8 mouse cellular contexts compared by ENCODE assay signal in the genomic region with DNA sequence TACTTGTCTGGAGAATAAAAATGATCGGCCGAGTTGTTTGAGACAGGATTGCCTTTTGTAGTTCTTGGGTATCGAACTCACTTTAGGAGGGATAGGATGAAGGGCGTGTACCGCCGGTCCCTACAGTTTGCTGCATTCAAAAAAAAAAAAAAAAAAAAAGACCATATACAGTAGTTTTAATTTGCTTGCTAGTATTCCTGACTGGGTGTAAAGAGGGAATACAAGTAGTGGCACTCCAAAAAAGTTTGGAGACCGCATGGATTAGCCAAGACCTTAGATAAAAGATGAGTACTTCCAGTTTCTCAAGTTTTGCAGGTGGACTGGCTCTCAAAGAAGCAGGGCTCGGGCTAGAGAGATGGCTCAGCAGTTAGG. TPM values are rescaled to one million over a fixed set of nuclear protein-coding genes. Genes with fewer than 3 reads are reported as not detected.
DNase-seq lines count a peak whose midpoint lies in the region; ATAC-seq and TF ChIP-seq lines count a peak whose summit lies in the region.

No protein-coding gene starts in this region.

- no peaks in the 10 kb centered on the region for H3K9me3 ChIP-seq in forebrain, embryonic 15.5 days
- no peaks in the 10 kb centered on the region for H3K9me3 ChIP-seq in liver, embryonic 14.5 days (ENCODE audit: control insufficient read depth, low read length)

- no peak for TF ChIP-seq CTCF in C2C12 (IDR thresholded peaks at IDR 0.05; ENCODE audit: control insufficient read depth, insufficient read depth, insufficient read length)
- TF ChIP-seq CTCF in liver, embryonic 14.5 days (IDR thresholded peaks at IDR 0.05; ENCODE audit: low read depth), result no peak

- peak overlapping the region; percentile 62 for H3K9ac ChIP-seq in forebrain, embryonic 15.5 days (replicated peaks)
- H3K9ac ChIP-seq in liver, embryonic 14.5 days (replicated peaks), result peak overlapping the region; percentile 96

- peak overlapping the region; percentile 68 for H3K27ac ChIP-seq in forebrain, embryonic 15.5 days (replicated peaks)
- H3K27ac ChIP-seq in liver, embryonic 14.5 days, result peak overlapping the region; percentile 62; the same call in 1 of the 2 replicates

- H3K4me3 ChIP-seq in C2C12 (ENCODE audit: insufficient read depth, poor library complexity, severe bottlenecking), result peak overlapping the region; percentile 95
- H3K4me3 ChIP-seq in forebrain, embryonic 15.5 days, result peak overlapping the region; percentile 97
- H3K4me3 ChIP-seq in liver, embryonic 14.5 days (ENCODE audit: insufficient read depth in 1 of 2, low read depth in 2 of 2, low read length in 2 of 2), result peak overlapping the region; percentile 98 to 99

- intact Hi-C loops in heart, postnatal 36 days (cut with DNase I), result no loop called here

- 13% methylated on average over 8 of the region's 8 CpGs for WGBS in forebrain, embryonic 15.5 days
- 5% methylated on average over 8 of the region's 8 CpGs for WGBS in liver, embryonic 14.5 days (ENCODE audit: insufficient replicate concordance)

- TF ChIP-seq EP300 in liver, embryonic 14.5 days (IDR thresholded peaks at IDR 0.05; ENCODE audit: low read depth), result no peak

- H3K79me2 ChIP-seq in C2C12 (ENCODE audit: control insufficient read depth, insufficient read depth), result peaks cover 58% of the 10 kb centered on the region

- peak overlapping the region; percentile 99 for H3ac ChIP-seq in C2C12 (ENCODE audit: control insufficient read depth, insufficient read length, low read depth)

- peaks cover 22% of the 10 kb centered on the region for H3K4me1 ChIP-seq in forebrain, embryonic 15.5 days
- H3K4me1 ChIP-seq in liver, embryonic 14.5 days (replicated peaks; ENCODE audit: control insufficient read depth in 2 of 2, insufficient read depth in 2 of 2, low read length in 1 of 2), result peaks cover 9 to 11% of the 10 kb centered on the region in 2 experiments

- H3K4me2 ChIP-seq in forebrain, embryonic 15.5 days (replicated peaks), result peak overlapping the region; percentile 87
- peak overlapping the region; percentile 88 for H3K4me2 ChIP-seq in liver, embryonic 14.5 days (ENCODE audit: low read depth)

- H3K27me3 ChIP-seq in C2C12 (ENCODE audit: control insufficient read depth, insufficient read depth, insufficient read length), result no peaks in the 10 kb centered on the region
- no peaks in the 10 kb centered on the region for H3K27me3 ChIP-seq in forebrain, embryonic 15.5 days
- H3K27me3 ChIP-seq in liver, embryonic 14.5 days (ENCODE audit: control insufficient read depth, insufficient read depth, low read length), result no peaks in the 10 kb centered on the region

- peak; percentile 88 for DNase-seq in heart, adult 11 months
- DNase-seq in heart, postnatal 36 days, result no peak
- no peak for DNase-seq in liver, embryonic 14.5 days (ENCODE audit: low read depth in 3 of 3, low spot score in 3 of 3)
- DNase-seq in left cerebral cortex, adult 18-20 months (ENCODE audit: low spot score in 2 of 2), result no peak
- no peak for DNase-seq in layer of hippocampus, adult 18-20 months (ENCODE audit: low spot score in 2 of 2)
- DNase-seq in gastrocnemius, postnatal 10 days, result no peak

- H3K36me3 ChIP-seq in C2C12 (ENCODE audit: control insufficient read depth, insufficient read depth), result peaks cover 46% of the 10 kb centered on the region
- peaks cover 32% of the 10 kb centered on the region for H3K36me3 ChIP-seq in forebrain, embryonic 15.5 days
- H3K36me3 ChIP-seq in liver, embryonic 14.5 days (replicated peaks; ENCODE audit: control insufficient read depth, insufficient read depth, low read depth), result peaks cover 38% of the 10 kb centered on the region

- no peak for ATAC-seq in forebrain, embryonic 15.5 days (replicated peaks)
- no peak for ATAC-seq in liver, embryonic 14.5 days (ENCODE audit: insufficient read depth)

- peaks cover 53% of the 10 kb centered on the region for H3K79me3 ChIP-seq in C2C12 (ENCODE audit: low read depth)

TF ChIP-seq in C2C12, 6 proteins besides CTCF, POLR2A, EP300 and RAD21:
- no peak for TF ChIP-seq CEBPB (IDR thresholded peaks at IDR 0.05; ENCODE audit: low read depth)
- no peak for TF ChIP-seq USF1 (IDR thresholded peaks at IDR 0.05; ENCODE audit: low read depth)
- no peak for TF ChIP-seq MAX (IDR thresholded peaks at IDR 0.05)
- TF ChIP-seq MYOG (IDR thresholded peaks at IDR 0.05; ENCODE audit: control insufficient read depth, extremely low read depth, insufficient read length), result no peak
- no peak for TF ChIP-seq FOSL1 (IDR thresholded peaks at IDR 0.05; ENCODE audit: insufficient read depth, low read length, poor library complexity, severe bottlenecking)
- no peak for TF ChIP-seq MYOD1 (IDR thresholded peaks at IDR 0.05; ENCODE audit: control insufficient read depth, insufficient read length, low read depth)

RNA-seq across cellular contexts. Expression of a gene that starts 1.1 kb away (rescaled TPM):
- total RNA-seq in heart, postnatal 36 days (2021), result 100 to 1,000 TPM; 174 to 177 TPM
- polyA plus RNA-seq in C2C12 (2012; fragmentation: generic; extraction: Trizol), result 187 TPM
- 372 and 377 TPM in 2 replicates for polyA plus RNA-seq in forebrain, embryonic 15.5 days (2015; fragmentation: Nextera tagmentation; extraction: Ambion mirVana)
- 76.9 and 99.9 TPM in 2 replicates for polyA plus RNA-seq in liver, embryonic 14.5 days (2012; rRNA removed)
- 321 and 328 TPM in 2 replicates for polyA plus RNA-seq in liver, embryonic 14.5 days (2014; fragmentation: Nextera tagmentation; extraction: Ambion mirVana)
- 100 to 1,000 TPM; 103 to 122 TPM for total RNA-seq in left cerebral cortex, adult 18-20 months (2021)
- total RNA-seq in layer of hippocampus, adult 18-20 months (2021), result 100 to 1,000 TPM in 1 of 2 experiments, 10 to 100 TPM in 1; 96.7 to 100 TPM
- total RNA-seq in gastrocnemius, postnatal 10 days (2021), result 100 to 1,000 TPM; 158 to 163 TPM

RNA-seq across cellular contexts. Expression of a gene that starts 10.4 kb away (rescaled TPM):
- total RNA-seq in heart, postnatal 36 days (2021), result 100 to 1,000 TPM; 209 to 229 TPM
- 15.2 TPM for polyA plus RNA-seq in C2C12 (2012; fragmentation: generic; extraction: Trizol)
- 11.6 and 12.8 TPM in 2 replicates for polyA plus RNA-seq in forebrain, embryonic 15.5 days (2015; fragmentation: Nextera tagmentation; extraction: Ambion mirVana)
- polyA plus RNA-seq in liver, embryonic 14.5 days (2012; rRNA removed), result 0.71 and 0.98 TPM in 2 replicates
- 1.4 and 2.1 TPM in 2 replicates for polyA plus RNA-seq in liver, embryonic 14.5 days (2014; fragmentation: Nextera tagmentation; extraction: Ambion mirVana)
- total RNA-seq in left cerebral cortex, adult 18-20 months (2021), result 10 to 100 TPM; 85.1 to 93.3 TPM
- 10 to 100 TPM; 75.7 to 89.4 TPM for total RNA-seq in layer of hippocampus, adult 18-20 months (2021)
- total RNA-seq in gastrocnemius, postnatal 10 days (2021), result 10 to 100 TPM; 48.9 to 49.3 TPM

RNA-seq across cellular contexts. Expression of a gene that starts 11.1 kb away (rescaled TPM):
- total RNA-seq in heart, postnatal 36 days (2021), result 1 to 10 TPM; 4.0 to 6.1 TPM
- 6.9 TPM for polyA plus RNA-seq in C2C12 (2012; fragmentation: generic; extraction: Trizol)
- polyA plus RNA-seq in forebrain, embryonic 15.5 days (2015; fragmentation: Nextera tagmentation; extraction: Ambion mirVana), result 28.2 and 28.8 TPM in 2 replicates
- polyA plus RNA-seq in liver, embryonic 14.5 days (2012; rRNA removed), result 5.2 and 7.1 TPM in 2 replicates
- polyA plus RNA-seq in liver, embryonic 14.5 days (2014; fragmentation: Nextera tagmentation; extraction: Ambion mirVana), result 4.7 and 5.4 TPM in 2 replicates
- 10 to 100 TPM; 22.6 to 25.9 TPM for total RNA-seq in left cerebral cortex, adult 18-20 months (2021)
- total RNA-seq in layer of hippocampus, adult 18-20 months (2021), result 10 to 100 TPM; 23.8 to 24.4 TPM
- 1 to 10 TPM; 4.9 to 6.0 TPM for total RNA-seq in gastrocnemius, postnatal 10 days (2021)

RNA-seq across cellular contexts. Expression of a gene that starts 37.3 kb away (rescaled TPM):
- 10 to 100 TPM; 26.6 to 33.0 TPM for total RNA-seq in heart, postnatal 36 days (2021)
- 43.0 TPM for polyA plus RNA-seq in C2C12 (2012; fragmentation: generic; extraction: Trizol)
- 70.3 and 70.5 TPM in 2 replicates for polyA plus RNA-seq in forebrain, embryonic 15.5 days (2015; fragmentation: Nextera tagmentation; extraction: Ambion mirVana)
- polyA plus RNA-seq in liver, embryonic 14.5 days (2012; rRNA removed), result 19.7 and 25.7 TPM in 2 replicates
- 50.5 and 52.2 TPM in 2 replicates for polyA plus RNA-seq in liver, embryonic 14.5 days (2014; fragmentation: Nextera tagmentation; extraction: Ambion mirVana)
- 10 to 100 TPM; 30.6 to 31.3 TPM for total RNA-seq in left cerebral cortex, adult 18-20 months (2021)
- 10 to 100 TPM; 32.7 to 37.5 TPM for total RNA-seq in layer of hippocampus, adult 18-20 months (2021)
- total RNA-seq in gastrocnemius, postnatal 10 days (2021), result 10 to 100 TPM; 42.1 to 48.8 TPM

RNA-seq across cellular contexts. Expression of a gene that starts 37.4 kb away (rescaled TPM):
- total RNA-seq in heart, postnatal 36 days (2021), result 10 to 100 TPM; 18.0 to 19.5 TPM
- polyA plus RNA-seq in C2C12 (2012; fragmentation: generic; extraction: Trizol), result 34.0 TPM
- 52.6 and 57.3 TPM in 2 replicates for polyA plus RNA-seq in forebrain, embryonic 15.5 days (2015; fragmentation: Nextera tagmentation; extraction: Ambion mirVana)
- 11.5 and 20.8 TPM in 2 replicates for polyA plus RNA-seq in liver, embryonic 14.5 days (2012; rRNA removed)
- 21.8 and 24.4 TPM in 2 replicates for polyA plus RNA-seq in liver, embryonic 14.5 days (2014; fragmentation: Nextera tagmentation; extraction: Ambion mirVana)
- total RNA-seq in left cerebral cortex, adult 18-20 months (2021), result 10 to 100 TPM; 25.0 to 29.6 TPM
- 10 to 100 TPM; 28.3 to 30.7 TPM for total RNA-seq in layer of hippocampus, adult 18-20 months (2021)
- 10 to 100 TPM; 17.6 to 18.2 TPM for total RNA-seq in gastrocnemius, postnatal 10 days (2021)
